Mouse (Mus musculus) cerebellum, adult 2 months (tissue): ENCODE measurements around the gene Col6a4.

ENCODE experiments used
- CTCF ChIP-seq: fragments of 200-500 bp; IDR thresholded peaks from 2 replicates; pipeline ENCODE4 v1.5.1; 2011; ENCODE audit warnings: low read depth, mild to moderate bottlenecking, control low read depth, low read length, moderate library complexity, borderline replicate concordance; ENCODE audit not compliant: insufficient read depth
- POLR2A ChIP-seq: fragments of 200-500 bp; IDR thresholded peaks from 2 replicates; pipeline ENCODE4 v1.6.1; 2011; ENCODE audit warnings: low read length, control low read depth, borderline replicate concordance; ENCODE audit not compliant: insufficient read depth

- TF ChIP-seq CTCF, result no peak
- no peak for TF ChIP-seq POLR2A
These were observed 52.6 kb downstream of the Col6a4 start for GRCm38 (mm10) chr9:106043921-106044503.
